Mouse (Mus musculus): ENCODE results near the gene Cd72. TPM values are rescaled to one million over a fixed set of nuclear protein-coding genes. Genes with fewer than 3 reads are reported as not detected.
A peak's percentile ranks its signal among the peaks of the same experiment; 100 is the strongest.

The Cd72 gene
- total RNA-seq, 1 experiment, result 0.40 TPM

- Histone ChIP-seq H3K4me3 (ENCODE audit: insufficient read depth in 1 of 2, low read depth in 1 of 2, low read length in 2 of 2, poor library complexity in 1 of 2, severe bottlenecking in 1 of 2) (no peak overlapping the region), H3K27ac (ENCODE audit: insufficient read depth, low read depth, low read length, poor library complexity, severe bottlenecking) (no peak overlapping the region), H3K4me1 (ENCODE audit: control insufficient read depth in 2 of 2, insufficient read depth in 2 of 2, low read length in 2 of 2, poor library complexity in 1 of 2) (peaks cover 0 to 6% of the 10 kb centered on the region in 2 experiments; a peak in 2 of 4 replicates), H3K9me3 (ENCODE audit: control insufficient read depth, insufficient read depth, low read depth, low read length) (no peaks in the 10 kb centered on the region), H3K9ac (ENCODE audit: insufficient read depth, low read depth, low read length, poor library complexity, severe bottlenecking) (no peak overlapping the region), H3K36me3 (ENCODE audit: control insufficient read depth, insufficient read depth, low read length, poor library complexity, severe bottlenecking) (no peaks in the 10 kb centered on the region)
- no peak for DNase-seq (ENCODE audit: low read depth, low spot score)
- peak; percentile 53 for TF ChIP-seq ZNF384 (IDR thresholded peaks at IDR 0.05; ENCODE audit: low read depth, low read length)
- no peak for TF ChIP-seq CHD2 (IDR thresholded peaks at IDR 0.05; ENCODE audit: low read depth, low read length)
- in situ Hi-C loops (cut with MboI; ENCODE audit: low sequenced_read_pairs in 2 of 2, unreplicated experiment in 2 of 2), result no loop called here
Measured at GRCm38 (mm10) chr4:43481894-43482456, 27.5 kb upstream of the Cd72 start.

GRCm38 (mm10) chr4:43480985-43481384 is 26.6 kb upstream of the Cd72 start:
- TF ChIP-seq ZC3H11A (IDR thresholded peaks at IDR 0.05; ENCODE audit: borderline replicate concordance, low read depth, low read length) (no peak), HCFC1 (IDR thresholded peaks at IDR 0.05; ENCODE audit: borderline replicate concordance, insufficient read depth, low read length) (no peak), CHD2 (IDR thresholded peaks at IDR 0.05; ENCODE audit: low read depth, low read length) (no peak), MAFK (IDR thresholded peaks at IDR 0.05; ENCODE audit: insufficient read depth, low read depth, low read length) (no peak), ZNF384 (IDR thresholded peaks at IDR 0.05; ENCODE audit: low read depth, low read length) (no peak)
- Histone ChIP-seq H3K27ac (ENCODE audit: insufficient read depth, low read depth, low read length, poor library complexity, severe bottlenecking) (no peak overlapping the region), H3K9me3 (ENCODE audit: control insufficient read depth, insufficient read depth, low read depth, low read length) (no peaks in the 10 kb centered on the region), H3K9ac (ENCODE audit: insufficient read depth, low read depth, low read length, poor library complexity, severe bottlenecking) (no peak overlapping the region), H3K4me1 (ENCODE audit: control insufficient read depth in 2 of 2, insufficient read depth in 2 of 2, low read length in 2 of 2, poor library complexity in 1 of 2) (peaks cover 0 to 6% of the 10 kb centered on the region in 2 experiments; a peak in 2 of 4 replicates), H3K4me3 (ENCODE audit: insufficient read depth in 1 of 2, low read depth in 1 of 2, low read length in 2 of 2, poor library complexity in 1 of 2, severe bottlenecking in 1 of 2) (no peak overlapping the region), H3K36me3 (ENCODE audit: control insufficient read depth, insufficient read depth, low read length, poor library complexity, severe bottlenecking) (no peaks in the 10 kb centered on the region)
- no peak for DNase-seq (ENCODE audit: low read depth, low spot score)
- in situ Hi-C loops (cut with MboI; ENCODE audit: low sequenced_read_pairs in 2 of 2, unreplicated experiment in 2 of 2), result no loop called here

- Histone ChIP-seq H3K9me3 (ENCODE audit: control insufficient read depth, insufficient read depth, low read depth, low read length) (no peaks in the 10 kb centered on the region), H3K9ac (ENCODE audit: insufficient read depth, low read depth, low read length, poor library complexity, severe bottlenecking) (peak overlapping the region; percentile 66), H3K4me1 (ENCODE audit: control insufficient read depth in 2 of 2, insufficient read depth in 2 of 2, low read length in 2 of 2, poor library complexity in 1 of 2) (peaks cover 0 to 6% of the 10 kb centered on the region in 2 experiments; a peak in 2 of 4 replicates), H3K27ac (ENCODE audit: insufficient read depth, low read depth, low read length, poor library complexity, severe bottlenecking) (no peak overlapping the region), H3K4me3 (ENCODE audit: insufficient read depth in 1 of 2, low read depth in 1 of 2, low read length in 2 of 2, poor library complexity in 1 of 2, severe bottlenecking in 1 of 2) (no peak overlapping the region), H3K36me3 (ENCODE audit: control insufficient read depth, insufficient read depth, low read length, poor library complexity, severe bottlenecking) (no peaks in the 10 kb centered on the region)
- TF ChIP-seq ZNF384 (IDR thresholded peaks at IDR 0.05; ENCODE audit: low read depth, low read length), result no peak
- no peak for TF ChIP-seq MAFK (IDR thresholded peaks at IDR 0.05; ENCODE audit: insufficient read depth, low read depth, low read length)
- TF ChIP-seq HCFC1 (IDR thresholded peaks at IDR 0.05; ENCODE audit: borderline replicate concordance, insufficient read depth, low read length), result no peak
- no peak for TF ChIP-seq ZC3H11A (IDR thresholded peaks at IDR 0.05; ENCODE audit: borderline replicate concordance, low read depth, low read length)
- no peak for TF ChIP-seq CHD2 (IDR thresholded peaks at IDR 0.05; ENCODE audit: low read depth, low read length)
- DNase-seq (ENCODE audit: low read depth, low spot score), result peak; percentile 57
- in situ Hi-C loops (cut with MboI; ENCODE audit: low sequenced_read_pairs in 2 of 2, unreplicated experiment in 2 of 2), result no loop called here
Measured at GRCm38 (mm10) chr4:43478906-43479832, 24.7 kb upstream of the Cd72 start.

GRCm38 (mm10) chr4:43478534-43478858 is 24.1 kb upstream of the Cd72 start:
- peak overlapping the region; percentile 41; the same call in 1 of the 2 replicates for H3K27ac ChIP-seq (ENCODE audit: insufficient read depth, low read depth, low read length, poor library complexity, severe bottlenecking)
- H3K4me1 ChIP-seq (ENCODE audit: control insufficient read depth in 2 of 2, insufficient read depth in 2 of 2, low read length in 2 of 2, poor library complexity in 1 of 2), result peaks cover 0 to 6% of the 10 kb centered on the region in 2 experiments; a peak in 2 of 4 replicates
- H3K9ac ChIP-seq (ENCODE audit: insufficient read depth, low read depth, low read length, poor library complexity, severe bottlenecking), result peak overlapping the region; percentile 56

More at GRCm38 (mm10) chr4:43478534-43478858, 24.1 kb upstream of the Cd72 start:
- no peaks in the 10 kb centered on the region for H3K9me3 ChIP-seq (ENCODE audit: control insufficient read depth, insufficient read depth, low read depth, low read length)
- no peak for DNase-seq (ENCODE audit: low read depth, low spot score)
- H3K36me3 ChIP-seq (ENCODE audit: control insufficient read depth, insufficient read depth, low read length, poor library complexity, severe bottlenecking), result no peaks in the 10 kb centered on the region
- TF ChIP-seq ZC3H11A (IDR thresholded peaks at IDR 0.05; ENCODE audit: borderline replicate concordance, low read depth, low read length) (no peak), CHD2 (IDR thresholded peaks at IDR 0.05; ENCODE audit: low read depth, low read length) (no peak), HCFC1 (IDR thresholded peaks at IDR 0.05; ENCODE audit: borderline replicate concordance, insufficient read depth, low read length) (no peak), ZNF384 (IDR thresholded peaks at IDR 0.05; ENCODE audit: low read depth, low read length) (no peak), MAFK (IDR thresholded peaks at IDR 0.05; ENCODE audit: insufficient read depth, low read depth, low read length) (no peak)
- in situ Hi-C loops (cut with MboI; ENCODE audit: low sequenced_read_pairs in 2 of 2, unreplicated experiment in 2 of 2), result no loop called here
- peak overlapping the region; percentile 48 to 67 for H3K4me3 ChIP-seq (ENCODE audit: insufficient read depth in 1 of 2, low read depth in 1 of 2, low read length in 2 of 2, poor library complexity in 1 of 2, severe bottlenecking in 1 of 2)
